Mouse (Mus musculus): ENCODE data around the gene Gm49384. TPM values are rescaled to one million over a fixed set of nuclear protein-coding genes. Genes with fewer than 3 reads are reported as not detected.
"Not testable (repeated sequence)": the region's sequence is repeated elsewhere in the genome, so short reads cannot be mapped to it uniquely, and the experiment has no call there.

Gm49384 gene
- total RNA-seq, 2 experiments from 2014 or later: 3.4 to 4.6 TPM

DNA sequence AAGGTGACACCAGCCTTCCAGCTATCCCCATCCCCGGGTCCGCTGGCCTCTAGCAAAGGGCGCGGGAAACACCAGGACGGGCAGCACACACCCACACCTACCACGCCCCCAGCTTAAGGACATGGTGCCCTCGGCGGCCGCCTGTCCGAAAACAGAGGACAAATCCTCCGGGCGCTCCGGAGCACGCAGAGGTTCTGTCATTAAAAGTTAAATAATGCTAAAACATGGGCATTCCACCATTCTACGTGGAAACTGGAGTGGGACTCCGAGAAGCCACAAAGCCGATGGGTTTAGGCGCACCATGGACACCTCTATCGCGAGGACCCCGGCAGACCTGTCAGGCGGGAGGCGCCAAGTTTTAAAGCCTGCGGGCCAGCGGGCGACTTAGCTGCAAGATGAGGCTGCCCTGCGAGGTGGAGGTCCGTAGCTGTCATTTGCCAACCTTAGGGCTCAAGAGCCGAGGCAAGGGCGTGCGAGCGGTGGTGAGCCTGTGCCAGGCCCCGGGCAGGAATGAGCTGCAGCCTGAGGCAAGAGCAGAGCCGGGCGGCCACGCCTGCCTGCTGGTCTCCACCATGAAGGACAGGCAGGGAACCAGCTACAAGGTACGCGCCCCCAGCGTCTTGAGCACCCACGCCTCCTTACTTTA is 35.5 kb downstream of the Gm49384 start, which contains the start of gene Lrr1:
Gene Lrr1, plus strand, starts transcription at position 354 of the 646 bp plus-strand sequence.
- DNase-seq (ENCODE audit: low spot score in 2 of 2): peak; percentile 72 to 91

DNA sequence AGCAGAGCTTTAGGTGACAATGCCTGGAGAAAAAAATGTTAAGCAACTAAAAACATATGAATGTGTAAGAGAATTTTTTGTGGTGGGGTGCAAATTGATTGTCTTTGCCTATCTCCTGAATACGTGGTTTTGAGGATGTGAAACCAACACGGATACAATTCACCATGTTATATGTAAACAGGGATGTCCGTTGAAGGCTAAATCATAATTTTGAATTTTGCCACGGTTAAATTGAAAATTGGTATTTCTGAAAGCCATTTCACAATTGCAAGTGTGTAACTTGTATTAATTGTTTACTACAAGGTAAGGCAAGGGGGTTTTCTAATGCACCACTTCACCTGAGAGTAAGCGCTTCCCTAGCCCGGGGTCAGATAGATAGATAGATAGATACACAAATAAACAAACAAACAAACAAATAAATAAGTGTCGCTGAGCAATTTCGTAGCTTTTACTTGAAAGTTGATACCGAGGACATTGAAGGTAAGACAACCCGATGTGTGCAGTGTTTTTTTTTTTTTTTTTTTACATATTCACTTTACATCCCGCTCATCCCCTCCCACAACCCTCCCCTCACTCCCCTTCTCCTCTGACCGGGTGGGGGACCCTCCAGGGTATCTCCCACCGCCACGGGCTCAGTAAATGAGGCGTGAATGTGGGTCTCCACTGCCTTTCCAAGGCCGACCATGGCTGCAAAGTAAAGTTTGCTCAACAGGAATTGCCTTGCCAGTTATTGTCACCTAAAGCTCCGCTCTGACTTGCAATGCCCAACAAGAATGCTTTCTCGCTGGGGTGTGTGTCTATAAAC is 36.2 kb downstream of the Gm49384 start:
- DNase-seq (ENCODE audit: low spot score in 2 of 2): no peak

DNA sequence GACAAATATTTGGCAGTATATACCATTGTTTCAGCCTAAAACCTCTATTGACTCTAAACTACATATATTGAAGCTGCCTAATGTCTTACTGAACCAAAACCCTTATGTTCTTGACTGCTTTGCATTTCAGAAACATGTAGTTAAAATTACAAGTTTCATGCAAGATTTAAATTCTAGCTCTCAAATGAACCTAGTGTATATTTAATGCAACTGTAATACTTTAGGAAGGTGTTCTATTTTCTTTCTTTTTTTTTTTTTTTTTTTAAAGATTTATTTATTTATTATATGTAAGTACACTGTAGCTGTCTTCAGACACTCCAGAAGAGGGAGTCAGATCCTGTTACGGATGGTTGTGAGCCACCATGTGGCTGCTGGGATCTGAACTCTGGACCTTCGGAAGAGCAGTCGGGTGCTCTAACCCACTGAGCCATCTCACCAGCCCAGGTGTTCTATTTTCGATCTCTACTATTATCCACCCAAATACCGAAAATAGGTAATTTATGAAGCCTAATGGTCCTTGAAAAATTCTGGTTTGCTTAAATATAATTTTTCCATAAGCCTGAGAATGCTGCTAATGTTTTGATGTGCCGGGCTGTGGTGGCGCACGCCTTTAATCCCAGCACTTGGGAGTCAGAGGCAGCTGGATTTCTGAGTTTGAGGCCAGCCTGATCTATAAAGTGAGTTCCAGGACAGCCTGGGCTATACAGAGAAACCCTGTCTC is 37.0 kb downstream of the Gm49384 start:
- DNase-seq (ENCODE audit: low spot score in 2 of 2): not testable (repeated sequence)

DNA sequence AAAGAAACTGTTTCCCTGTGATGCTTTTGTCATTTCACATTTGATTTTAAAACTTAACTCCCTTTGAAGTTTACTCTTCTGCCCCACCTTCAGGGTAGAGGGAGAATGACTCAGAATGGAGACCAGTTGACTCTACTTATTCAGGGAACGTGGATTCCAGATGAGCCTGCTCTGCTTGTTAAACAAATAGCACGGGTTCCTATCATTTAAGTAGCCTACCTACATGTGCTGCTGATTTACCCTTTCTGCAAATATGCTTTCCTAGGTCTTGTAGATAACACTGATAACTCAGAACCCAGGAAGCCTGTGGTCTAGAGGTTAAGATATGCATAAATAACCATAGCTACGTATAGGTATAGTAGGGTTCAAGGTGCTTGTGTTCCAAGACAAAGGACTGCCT is 39.2 kb downstream of the Gm49384 start:
- DNase-seq (ENCODE audit: low spot score in 2 of 2): no peak

DNA sequence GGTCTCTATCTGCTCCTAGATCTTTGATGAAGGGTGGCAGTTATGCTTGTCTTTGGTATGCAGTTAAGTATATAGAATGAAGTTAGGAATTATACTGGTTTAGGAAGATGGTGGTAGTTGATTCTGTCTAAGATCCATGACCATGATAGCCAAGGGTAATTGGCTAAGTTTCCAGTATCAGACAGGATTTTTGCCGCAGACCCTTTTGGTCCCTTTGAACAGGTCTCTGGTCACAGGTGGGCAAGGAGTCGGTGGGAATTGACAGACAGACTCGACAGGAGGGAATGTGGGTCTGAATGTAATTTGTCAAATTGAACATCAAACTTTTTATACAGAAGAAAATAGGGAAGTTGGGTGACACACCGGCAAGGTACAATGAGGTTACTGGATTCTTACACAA is 40.5 kb downstream of the Gm49384 start:
- not testable (repeated sequence) for DNase-seq (ENCODE audit: low spot score in 2 of 2)

DNA sequence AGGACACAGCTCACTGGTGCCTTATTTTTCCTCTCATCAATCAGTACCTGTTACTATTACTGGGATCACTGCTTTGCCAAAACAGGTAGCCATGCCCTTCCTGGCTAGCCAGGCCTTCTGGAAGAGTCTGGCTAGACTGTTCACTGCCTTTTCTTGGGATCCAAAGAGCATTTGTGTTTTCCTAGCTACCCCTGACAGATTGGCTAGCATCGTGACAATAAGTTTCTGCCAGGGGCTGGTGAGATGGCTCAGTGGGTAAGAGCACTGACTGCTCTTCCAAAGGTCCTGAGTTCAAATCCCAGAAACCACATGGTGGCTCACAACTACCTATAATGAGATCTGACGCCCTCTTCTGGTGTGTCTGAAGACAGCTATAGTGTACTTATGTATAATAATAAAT is 43.4 kb downstream of the Gm49384 start:
- not testable (repeated sequence) for DNase-seq (ENCODE audit: low spot score in 2 of 2)

DNA sequence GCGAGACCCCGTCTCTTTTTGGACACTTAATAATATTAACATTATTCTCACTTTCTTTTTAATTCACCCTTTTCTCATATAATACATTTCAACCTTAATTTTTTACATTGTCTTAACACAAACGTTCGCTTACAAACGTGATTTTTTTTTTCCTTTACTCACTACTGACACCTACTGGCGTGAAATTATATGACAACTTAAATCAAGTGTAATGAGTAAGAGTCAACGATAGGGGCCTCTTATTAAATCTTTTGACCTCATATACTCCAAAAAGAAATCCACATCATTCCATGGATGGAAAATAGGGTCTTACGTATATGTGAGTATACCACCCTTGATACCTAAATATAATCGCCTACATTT is 44.5 kb downstream of the Gm49384 start:
- peak in 1 of 2 experiments; percentile 42 for DNase-seq (ENCODE audit: low spot score in 2 of 2)

DNA sequence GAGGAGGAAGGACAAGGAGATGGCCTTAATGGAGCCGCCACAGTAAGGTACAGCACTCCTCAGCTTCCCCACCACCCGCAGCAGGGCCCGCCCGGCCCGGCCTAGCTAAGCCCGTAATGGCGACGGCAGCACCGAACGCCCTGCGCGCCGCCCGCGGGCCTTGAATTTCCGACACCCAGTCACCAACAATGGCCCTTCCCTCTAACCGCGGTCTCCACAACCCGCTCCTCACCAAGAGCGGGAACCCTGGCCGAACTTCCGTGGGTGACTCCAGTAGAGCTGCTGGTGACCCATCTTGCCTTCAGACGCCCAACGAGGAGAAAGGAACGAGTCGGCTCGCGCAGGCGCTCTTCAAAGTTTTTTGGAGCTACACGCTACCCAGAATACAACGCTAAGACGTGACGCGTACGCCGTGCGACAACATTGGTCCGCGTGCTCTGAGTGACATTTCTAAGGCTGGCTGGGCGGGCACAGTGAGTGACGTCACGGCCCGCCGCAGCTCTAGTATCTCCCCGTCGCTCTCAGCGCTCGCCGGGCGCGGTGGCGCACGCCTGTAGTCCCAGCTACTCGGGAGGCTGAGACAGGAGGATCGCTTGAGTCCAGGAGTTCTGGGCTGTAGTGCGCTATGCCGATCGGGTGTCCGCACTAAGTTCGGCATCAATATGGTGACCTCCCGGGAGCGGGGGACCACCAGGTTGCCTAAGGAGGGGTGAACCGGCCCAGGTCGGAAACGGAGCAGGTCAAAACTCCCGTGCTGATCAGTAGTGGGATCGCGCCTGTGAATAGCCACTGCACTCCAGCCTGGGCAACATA is 45.1 kb downstream of the Gm49384 start, which contains the start of gene Rps29:
Gene Rps29, minus strand, starts transcription at position 422 of the 813 bp plus-strand sequence.
- peak; percentile 99 for DNase-seq (ENCODE audit: low spot score in 2 of 2)

DNA sequence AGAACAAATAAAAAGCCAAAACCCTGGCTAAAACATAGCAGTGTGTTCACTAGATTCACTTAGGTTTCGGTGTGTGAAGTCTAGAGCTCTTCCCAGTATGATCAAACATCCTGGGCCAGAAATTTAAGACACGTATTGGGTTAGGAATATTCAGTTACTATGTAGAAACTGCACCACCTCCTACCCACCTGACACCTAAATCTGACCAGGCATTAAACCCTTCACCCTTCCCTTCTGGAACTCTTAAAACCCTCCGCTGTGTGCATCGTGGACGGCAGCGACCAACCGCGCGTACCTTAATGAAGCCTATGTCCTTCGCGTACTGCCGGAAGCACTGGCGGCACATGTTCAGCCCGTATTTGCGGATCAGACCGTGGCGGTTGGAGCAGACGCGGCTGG is 45.7 kb downstream of the Gm49384 start:
- no peak for DNase-seq (ENCODE audit: low spot score in 2 of 2)

DNA sequence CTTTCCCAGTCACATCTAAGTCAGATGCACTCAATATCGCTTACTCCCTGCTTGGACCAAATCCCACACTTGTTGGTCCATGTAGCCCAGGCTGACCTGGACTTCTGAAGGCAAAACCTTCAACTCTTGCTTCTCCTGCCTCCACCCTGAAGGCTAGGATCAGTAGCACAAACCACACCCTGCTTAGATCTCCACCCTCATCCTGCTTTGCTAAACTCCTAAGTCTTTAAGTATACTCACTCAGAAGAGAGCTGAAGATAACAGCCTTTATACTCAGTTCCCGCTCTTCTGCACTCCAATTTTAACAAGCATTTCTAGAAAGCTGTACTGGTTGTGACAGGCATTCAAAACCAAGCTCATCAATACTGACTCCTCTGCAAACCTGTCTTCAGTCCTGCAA is 47.0 kb downstream of the Gm49384 start:
- no peak for DNase-seq (ENCODE audit: low spot score in 2 of 2)

DNA sequence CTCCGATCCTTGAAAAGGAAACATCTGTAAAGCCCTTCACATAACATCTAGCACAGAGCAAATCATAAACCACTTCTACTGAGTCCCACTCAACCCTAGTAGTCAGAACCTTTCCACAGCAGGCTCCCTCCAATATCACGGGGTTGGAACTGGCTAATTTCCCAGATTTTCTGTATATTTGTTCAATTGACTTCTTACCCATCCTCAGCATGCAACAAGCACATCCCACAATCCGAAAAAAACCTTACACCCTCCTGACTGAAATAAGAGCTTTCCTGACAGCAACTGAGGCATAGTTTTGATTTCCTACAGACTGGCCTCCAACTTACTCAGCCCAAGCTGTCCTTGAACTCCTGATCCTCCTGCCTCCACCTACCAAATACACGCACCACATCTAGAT is 47.6 kb downstream of the Gm49384 start:
- DNase-seq (ENCODE audit: low spot score in 2 of 2): no peak

DNA sequence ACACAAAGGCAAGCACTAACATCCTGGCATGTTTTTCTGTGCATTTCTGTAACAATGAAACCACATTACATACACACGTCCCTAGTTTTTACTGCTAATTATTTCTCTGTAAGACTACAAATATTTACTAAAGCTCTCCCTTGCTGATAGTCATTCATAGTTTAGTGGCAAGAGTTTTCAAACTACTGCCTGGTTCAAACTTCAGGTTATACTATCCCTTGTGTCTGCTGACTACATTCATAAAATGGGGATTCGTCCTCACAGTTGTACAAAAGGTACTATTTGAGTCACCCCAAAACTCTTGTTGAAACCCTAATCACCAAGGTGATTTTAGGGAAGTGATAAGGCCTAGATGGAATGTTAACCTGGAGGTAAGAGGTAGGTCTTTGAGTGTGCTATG is 48.1 kb downstream of the Gm49384 start:
- no peak for DNase-seq (ENCODE audit: low spot score in 2 of 2)

DNA sequence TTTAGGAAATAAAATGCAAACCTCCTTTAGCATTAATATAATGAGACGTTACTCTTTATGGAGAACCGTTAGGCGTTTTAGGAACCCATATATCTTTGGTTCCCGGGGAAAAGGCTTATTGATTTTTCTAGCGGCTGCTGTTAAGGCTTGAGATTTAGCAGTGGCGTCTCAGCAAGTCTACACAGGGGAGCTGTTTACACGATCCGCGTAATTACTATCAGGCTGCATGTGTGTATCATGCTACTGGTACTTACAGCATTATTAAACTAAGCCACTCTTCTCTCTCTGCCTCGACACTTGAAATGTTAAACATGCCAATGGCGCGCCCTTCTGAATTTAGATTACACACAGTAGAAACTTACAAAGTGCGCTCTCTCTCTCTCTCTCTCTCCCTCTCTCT is 54.0 kb downstream of the Gm49384 start:
- DNase-seq (ENCODE audit: low spot score in 2 of 2): no peak

DNA sequence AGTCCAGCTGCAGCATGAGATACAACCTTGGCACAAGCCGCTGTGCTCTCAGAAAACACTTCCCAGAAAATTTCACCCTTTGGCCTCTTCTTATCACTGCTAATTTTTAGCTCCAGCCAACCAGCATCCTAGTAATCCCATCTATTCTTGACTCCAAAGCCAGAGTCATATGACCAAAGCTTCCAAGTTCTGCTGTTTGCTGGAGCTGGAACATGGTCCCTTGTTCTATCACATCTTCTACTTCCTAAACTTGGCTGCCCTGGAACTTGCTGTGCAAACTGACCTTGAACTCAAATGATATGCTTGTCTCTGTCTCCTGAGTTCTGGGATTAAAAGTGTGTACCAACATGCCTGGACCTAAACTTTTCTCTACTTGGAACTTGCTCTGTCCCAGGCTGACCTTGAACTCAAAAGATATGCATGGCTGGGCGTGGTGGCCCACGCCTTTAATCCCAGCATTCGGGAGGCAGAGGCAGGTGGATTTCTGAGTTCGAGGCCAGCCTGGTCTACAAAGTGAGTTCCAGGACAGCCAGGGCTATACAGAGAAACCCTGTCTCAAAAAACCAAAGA is 56.8 kb downstream of the Gm49384 start:
- no peak for DNase-seq (ENCODE audit: low spot score in 2 of 2)

DNA sequence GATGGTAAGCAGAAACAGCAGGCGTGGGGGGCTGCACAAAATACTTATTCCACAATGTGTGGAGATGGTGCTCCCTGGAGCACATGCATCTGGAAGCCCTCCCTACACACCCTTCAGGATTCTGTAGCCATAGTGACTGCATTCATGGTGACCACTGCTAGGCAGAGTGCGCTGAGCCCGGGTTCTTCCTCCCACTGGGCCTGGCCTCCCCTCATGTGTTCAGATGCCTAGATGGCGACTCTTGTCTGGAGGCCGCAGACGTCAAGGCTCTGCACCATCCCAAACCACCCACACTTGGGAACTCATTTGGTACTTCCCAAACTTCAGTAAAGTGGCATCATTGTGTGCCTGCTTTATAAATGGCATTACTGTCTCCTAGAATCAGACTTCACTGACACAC is 60.6 kb downstream of the Gm49384 start:
- DNase-seq (ENCODE audit: low spot score in 2 of 2): no peak

DNA sequence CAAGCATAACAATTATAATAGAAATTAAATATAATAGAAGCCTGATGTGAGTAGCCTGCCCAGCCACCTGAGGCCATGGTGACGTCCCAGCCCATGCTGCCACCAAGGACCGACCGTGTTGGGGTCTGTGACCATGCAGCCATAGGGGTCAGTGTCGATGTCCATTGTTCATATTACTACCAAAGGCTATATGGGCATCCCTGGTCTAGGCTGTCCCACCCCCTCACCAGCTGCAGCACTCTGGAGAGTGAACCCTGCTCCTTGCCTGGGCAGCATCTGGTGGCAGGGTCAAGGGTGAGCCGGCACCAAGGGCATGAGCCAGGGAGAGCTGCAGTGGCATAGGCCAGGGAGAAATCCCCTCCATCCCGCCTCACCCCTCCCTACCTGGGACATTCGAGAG is 64.2 kb downstream of the Gm49384 start:
- DNase-seq (ENCODE audit: low spot score in 2 of 2): no peak

Small RNAs within 50 kb of the gene (microRNA-seq; reads per million reads assigned to microRNA genes)
- gene Gm47287: 0 reads per million in 2 experiments
- 1.7 to 2.5 reads per million in 2 experiments for gene Gm47295

Other genes with a start within 250 kb of the Gm49384 start
- 1,000 to 10,000 TPM; 1,313 to 1,405 TPM for gene Rps29, start 45.1 kb downstream of the Gm49384 start, total RNA-seq (2021)
- gene Lrr1, start 35.5 kb downstream of the Gm49384 start, total RNA-seq (2021): not detected
- gene Rpl36al, start 20.2 kb downstream of the Gm49384 start, total RNA-seq (2021): 100 to 1,000 TPM; 188 to 192 TPM
- 10 to 100 TPM; 25.9 to 27.1 TPM for gene Mgat2, start 20.1 kb downstream of the Gm49384 start, total RNA-seq (2021)
- gene Gm49383, start 7.2 kb downstream of the Gm49384 start, total RNA-seq (2021): 1 to 10 TPM; 5.0 to 5.4 TPM
- gene Dnaaf2, start 5.8 kb downstream of the Gm49384 start, total RNA-seq (2021): 1 to 10 TPM; 1.5 to 1.8 TPM
- gene Pole2, start 23.9 kb upstream of the Gm49384 start, total RNA-seq (2021): under 1 TPM; 0.20 to 0.28 TPM
- 10 to 100 TPM; 18.8 to 19.4 TPM for gene Klhdc1, start 36.9 kb upstream of the Gm49384 start, total RNA-seq (2021)
- 100 to 1,000 TPM; 120 to 125 TPM for gene Klhdc2, start 92.4 kb upstream of the Gm49384 start, total RNA-seq (2021)
- 10 to 100 TPM; 43.5 to 54.5 TPM for gene Nemf, start 152.9 kb upstream of the Gm49384 start, total RNA-seq (2021)
- 10 to 100 TPM; 47.2 to 49.9 TPM for gene Arf6, start 167.9 kb upstream of the Gm49384 start, total RNA-seq (2021)
- not detected for gene Gm9887, start 168.2 kb upstream of the Gm49384 start, total RNA-seq (2021)